Mouse (Mus musculus) T-cell, adult 66 days (primary cell): ENCODE data around the gene Magea1. TPM values are rescaled to one million over a fixed set of nuclear protein-coding genes. Genes with fewer than 3 reads are reported as not detected.

Experiments
- total RNA-seq, 2 experiments: library from RNA; stranded (reverse); gene quantifications; 3 replicates in 1 of 2; 4 replicates in 1 of 2; pipeline ENCODE4 v1.2.4; 2023

Gene Magea1
- total RNA-seq = not detected

GRCm38 (mm10) chrX:155089693-155090092 is at the start of gene Magea1:
Magea1 (minus strand) TSS chrX:155089793.

GRCm38 (mm10) chrX:155128312-155128711 is 38.7 kb upstream of the Magea1 start, which contains the start of gene Cldn34b2:
Cldn34b2 (minus strand) TSS chrX:155128412.

GRCm38 (mm10) chrX:155093566-155093965 is 4.0 kb upstream of the Magea1 start, which contains the start of gene Magea2:
Magea2 (minus strand) TSS chrX:155093666.

GRCm38 (mm10) chrX:155063045-155063444 is 26.5 kb downstream of the Magea1 start, which contains the start of gene Magea5:
Magea5 (minus strand) TSS chrX:155063145.

Other genes starting within 250 kb of the Magea1 start
- gene Cldn34b1, start 199.5 kb downstream of the Magea1 start, total RNA-seq = not detected
- not detected for gene Magea6, start 153.8 kb downstream of the Magea1 start, total RNA-seq
- gene Magea3, start 140.3 kb downstream of the Magea1 start, total RNA-seq = not detected
- gene Magea8, start 93.9 kb downstream of the Magea1 start, total RNA-seq = not detected
- gene Magea5, start 26.6 kb downstream of the Magea1 start, total RNA-seq = not detected
- gene Magea2, start 3.9 kb upstream of the Magea1 start, total RNA-seq = not detected
- gene Cldn34b2, start 38.6 kb upstream of the Magea1 start, total RNA-seq = not detected
- gene Sat1, start 126.7 kb upstream of the Magea1 start, total RNA-seq = 100 to 1,000 TPM; 177 to 184 TPM
- gene Acot9, start 172.7 kb upstream of the Magea1 start, total RNA-seq = 10 to 100 TPM; 30.2 to 39.4 TPM